Mouse (Mus musculus) urinary bladder, postnatal 4 days (tissue): ENCODE results near the gene Ap3d1.

Experiments used
- DNase-seq, 2 experiments: peaks; one replicate each; pipeline ENCODE4 v3.0.0; 2021 to 2022; ENCODE audit warnings: low spot score in 2 of 2

Ap3d1 gene

DNA sequence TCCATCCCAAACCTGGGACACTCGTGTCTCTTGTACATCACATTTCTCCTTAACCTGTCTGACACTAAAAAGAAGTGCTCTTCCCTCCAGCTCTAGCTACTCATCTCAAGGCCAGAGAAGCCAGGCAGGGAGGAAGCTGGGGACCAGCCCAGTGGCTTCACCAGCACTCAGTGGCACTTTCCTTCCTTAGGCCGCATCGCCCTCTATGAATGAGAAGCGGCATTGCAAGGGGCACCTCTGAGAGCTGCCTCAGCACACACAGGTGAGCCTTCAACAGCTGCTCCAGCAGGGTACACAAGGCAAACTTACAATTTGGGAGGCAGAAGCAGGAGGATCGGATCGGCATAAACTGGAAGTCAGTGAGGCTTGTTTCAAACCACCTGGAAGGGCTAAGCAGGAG lies 57.9 kb downstream of the Ap3d1 start:
- DNase-seq: no peak

- DNase-seq: no peak
These were observed 58.4 kb downstream of the Ap3d1 start for GRCm38 (mm10) chr10:80683647-80684046.

- no peak for DNase-seq
These were observed 60.1 kb downstream of the Ap3d1 start for GRCm38 (mm10) chr10:80682003-80682402.

- no peak for DNase-seq
These were observed 61.8 kb downstream of the Ap3d1 start for GRCm38 (mm10) chr10:80680260-80680696.

- DNase-seq: no peak
These were observed 62.4 kb downstream of the Ap3d1 start for GRCm38 (mm10) chr10:80679556-80680259.

DNA sequence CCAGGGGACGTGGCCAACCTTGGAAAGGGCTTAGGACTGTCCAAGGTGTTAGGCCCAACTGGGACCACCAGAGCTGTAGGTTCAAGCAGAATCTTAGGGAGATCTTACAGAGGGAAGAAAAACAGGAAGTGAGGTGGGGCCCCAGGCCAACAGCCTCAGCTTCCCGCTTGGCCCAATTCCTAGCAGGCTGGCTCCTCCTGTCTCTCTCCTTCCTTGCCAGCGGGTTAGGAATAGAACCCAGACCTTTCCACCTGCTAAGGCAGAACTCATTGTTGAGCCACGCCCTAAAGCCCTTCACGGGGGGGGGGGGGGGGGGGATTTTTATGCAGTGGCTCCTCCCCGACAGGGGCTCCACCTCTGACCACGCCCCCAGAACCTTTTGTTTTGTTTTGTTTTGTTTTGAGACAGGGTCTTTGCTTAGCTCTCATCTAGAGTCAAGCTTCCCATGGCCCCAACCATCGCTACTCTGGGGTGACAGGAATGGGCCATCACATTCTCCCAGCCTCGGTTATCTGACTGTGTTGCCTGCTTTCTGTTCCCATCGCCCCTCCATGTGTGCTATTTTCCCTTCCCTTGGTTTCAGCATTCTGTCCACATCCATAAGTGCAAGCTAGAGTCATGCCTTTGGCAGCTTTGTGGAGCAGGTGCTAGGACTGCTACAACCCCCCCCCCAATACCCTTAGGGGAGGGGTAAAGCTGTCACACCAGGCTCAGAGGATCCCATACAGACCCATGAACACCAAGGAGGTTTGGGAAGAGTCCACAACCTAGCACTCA lies 63.3 kb downstream of the Ap3d1 start:
- no peak for DNase-seq

- DNase-seq: peak; percentile 90 to 96
These were observed 64.1 kb downstream of the Ap3d1 start, which contains the start of gene Mknk2 for GRCm38 (mm10) chr10:80677942-80678436. Mknk2 (minus strand) TSS chr10:80678112.

GRCm38 (mm10) chr10:80677128-80677875 lies 64.8 kb downstream of the Ap3d1 start:
- DNase-seq: no peak

GRCm38 (mm10) chr10:80676198-80676928 lies 65.7 kb downstream of the Ap3d1 start:
- peak; percentile 100 for DNase-seq

DNA sequence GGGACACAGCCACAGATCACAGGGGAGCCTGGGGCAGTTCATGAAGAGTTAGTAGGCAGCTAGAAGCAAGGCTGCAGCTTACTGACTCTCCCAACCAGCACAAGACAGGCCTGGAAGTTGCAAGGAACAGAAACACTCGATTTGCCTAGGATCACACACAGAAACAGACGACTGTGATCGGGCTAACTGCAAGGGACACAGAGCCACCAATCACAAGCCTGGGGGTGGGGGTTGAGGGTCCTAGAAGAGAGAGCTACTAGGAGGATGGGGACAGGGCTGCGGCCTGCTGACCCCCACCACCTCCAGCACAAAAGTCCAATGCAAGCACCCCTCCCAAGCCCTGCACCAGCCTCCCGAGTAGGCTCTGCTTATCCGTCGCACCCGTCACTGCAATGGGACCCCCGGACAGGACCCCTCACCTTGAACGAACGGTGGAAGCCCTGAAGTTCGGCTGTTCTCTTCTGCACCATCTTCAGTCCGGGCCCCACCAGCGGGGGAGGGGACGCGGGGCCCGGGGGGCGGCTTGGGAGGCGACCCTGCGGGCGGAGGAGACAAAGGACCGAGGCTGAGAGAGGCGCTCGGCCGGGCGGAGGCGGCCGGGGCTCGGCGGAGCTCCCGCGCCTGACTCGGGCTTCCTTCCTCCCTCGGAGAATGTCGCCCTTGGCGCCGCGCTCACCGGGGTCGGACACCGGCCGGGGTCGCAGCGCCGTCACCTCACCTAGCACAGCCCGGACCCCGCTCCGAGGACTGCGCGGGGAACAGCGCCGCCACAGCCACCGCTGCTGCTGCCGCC lies 66.5 kb downstream of the Ap3d1 start:
- DNase-seq: no peak

DNA sequence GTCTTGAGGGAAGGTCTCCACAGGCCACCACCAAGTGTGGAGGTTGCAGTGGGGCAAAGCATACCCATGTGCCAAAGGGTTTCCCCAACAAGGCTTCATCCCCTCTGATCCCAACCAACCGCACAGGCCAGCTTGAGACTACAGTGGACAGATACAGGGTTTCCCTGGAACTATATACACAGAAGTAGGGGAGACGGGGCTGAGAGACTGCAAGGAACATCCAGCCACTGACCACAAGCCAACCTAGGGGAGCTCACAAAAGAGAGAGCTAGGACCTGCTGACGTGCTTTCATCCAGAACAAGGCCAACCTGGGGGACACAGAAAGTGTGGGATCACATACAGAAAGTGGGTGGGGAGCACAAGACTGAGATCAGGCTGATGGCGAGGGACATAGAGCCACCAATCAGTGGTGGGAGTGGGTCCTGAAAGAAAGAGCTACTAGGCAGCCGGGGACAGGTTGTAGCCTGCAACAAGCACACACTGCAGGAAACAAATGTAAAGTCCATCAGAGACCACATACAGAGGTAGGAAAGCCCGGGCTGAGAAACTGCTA lies 67.1 kb downstream of the Ap3d1 start:
- no peak for DNase-seq

- DNase-seq: no peak
These were observed 67.8 kb downstream of the Ap3d1 start for GRCm38 (mm10) chr10:80674161-80674711.

GRCm38 (mm10) chr10:80673690-80674089 lies 68.4 kb downstream of the Ap3d1 start:
- no peak for DNase-seq

DNA sequence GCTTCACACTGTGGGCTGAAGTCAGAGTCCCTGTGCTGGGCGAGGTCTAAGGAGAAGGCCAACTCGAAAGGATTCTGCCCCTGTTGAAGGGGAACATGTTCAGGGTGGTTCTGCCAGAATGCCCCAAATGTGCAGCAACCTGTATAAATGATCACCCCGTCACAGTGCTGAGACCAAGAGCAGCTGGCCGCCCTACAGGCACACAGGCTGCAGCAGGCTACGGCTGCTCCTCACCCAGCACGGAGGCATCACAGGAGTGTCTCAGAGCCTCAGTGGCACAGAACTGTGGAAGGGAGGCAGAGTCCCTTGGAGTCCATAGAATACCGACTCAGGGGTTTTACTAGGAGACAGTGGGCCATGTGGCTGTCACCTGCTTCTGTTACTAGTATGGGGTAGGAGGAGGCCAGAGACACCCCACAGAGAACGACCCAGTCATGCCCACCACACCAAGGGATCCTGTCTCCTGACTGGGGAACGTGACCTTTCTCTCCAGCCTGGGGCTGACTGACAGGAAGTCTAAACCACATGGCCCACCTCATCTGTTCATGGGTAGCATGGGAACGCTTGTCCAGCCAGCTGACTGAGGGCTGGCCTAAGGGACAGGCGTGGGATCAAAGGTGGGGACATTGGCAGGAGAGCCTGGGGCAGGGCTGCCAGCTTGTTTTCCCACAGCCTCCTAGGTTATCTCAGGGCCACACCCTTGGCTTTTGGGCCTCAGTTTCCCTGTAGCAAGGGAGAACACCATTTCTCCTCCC lies 70.0 kb downstream of the Ap3d1 start:
- DNase-seq: no peak

GRCm38 (mm10) chr10:80671251-80671650 lies 70.8 kb downstream of the Ap3d1 start:
- DNase-seq: no peak

DNA sequence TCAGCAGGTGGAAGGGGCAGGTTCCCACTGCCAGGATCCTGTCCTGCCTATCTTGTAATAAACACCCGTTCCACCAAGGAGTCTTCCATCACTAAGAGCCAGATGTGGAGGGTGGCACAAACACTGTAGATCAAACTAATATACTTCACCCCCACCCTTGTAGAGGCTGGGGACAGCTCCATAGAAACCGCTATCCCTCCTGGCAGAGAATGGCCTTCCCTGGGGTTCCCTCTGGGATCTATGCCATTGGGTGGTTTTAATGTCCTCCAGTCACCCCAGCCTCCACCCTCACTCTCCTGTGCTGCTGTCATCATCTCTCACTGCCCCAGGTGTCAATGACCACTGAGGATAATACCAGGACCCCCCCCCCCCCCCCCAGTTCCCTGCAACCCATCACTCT lies 71.5 kb downstream of the Ap3d1 start:
- DNase-seq: no peak

- peak in 1 of 2 experiments; percentile 72 for DNase-seq
These were observed 72.2 kb downstream of the Ap3d1 start for GRCm38 (mm10) chr10:80669737-80670485.

GRCm38 (mm10) chr10:80669018-80669417 lies 73.0 kb downstream of the Ap3d1 start:
- DNase-seq: no peak

DNA sequence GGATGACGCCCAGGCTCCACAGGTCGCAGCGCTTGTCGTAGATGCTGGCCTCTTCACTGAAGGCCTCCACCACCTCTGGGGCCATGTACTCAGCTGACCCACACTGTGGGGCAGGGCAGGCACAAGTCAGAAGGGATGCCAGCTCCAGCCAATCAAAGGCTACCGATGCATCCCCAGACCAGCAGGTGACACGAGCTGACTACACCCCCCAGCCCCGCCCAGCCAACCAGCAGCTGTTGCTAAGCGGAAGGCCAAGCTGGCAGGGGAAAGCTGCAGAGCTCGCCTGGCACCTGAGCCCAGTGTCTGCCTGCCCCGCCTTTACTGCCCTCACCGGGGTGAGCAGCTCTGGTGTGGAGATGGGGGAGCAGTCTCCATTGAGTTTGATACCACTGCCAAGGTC lies 73.5 kb downstream of the Ap3d1 start:
- DNase-seq: no peak
